In the genomic region with DNA sequence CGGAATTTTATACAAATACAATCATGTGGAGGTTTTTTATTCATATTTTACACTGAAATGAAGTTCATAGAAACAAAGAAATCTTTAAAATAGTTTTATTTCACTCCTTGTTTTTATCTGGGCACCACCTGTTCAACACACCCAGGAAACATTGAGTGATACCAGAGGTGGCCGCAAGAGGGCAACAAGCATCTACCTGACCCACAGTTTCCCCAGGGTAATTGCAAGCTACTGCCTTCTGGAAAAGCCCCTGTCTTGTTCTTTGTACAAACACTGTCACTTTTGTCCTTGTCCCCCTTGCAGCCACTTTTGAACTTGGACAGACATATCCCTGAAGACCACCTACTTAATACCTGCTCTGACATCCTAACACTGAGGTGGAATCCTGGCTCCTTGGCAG, we compare ENCODE assay signal across 9 mouse cellular contexts. TPM values are rescaled to one million over a fixed set of nuclear protein-coding genes. Genes with fewer than 3 reads are reported as not detected.
DNase-seq lines count a peak whose midpoint lies in the region; ATAC-seq and TF ChIP-seq lines count a peak whose summit lies in the region.
"Had no signal": no experiment of that assay in that cellular context is flagged by ENCODE, and none has a peak within 500 bp of the region (broad histone marks: within the 10 kb centered on the region; RNA-seq: fewer than 3 reads in every experiment).

No protein-coding gene starts in this region.

- no peak for ATAC-seq in forebrain, postnatal 0 days
- ATAC-seq in forebrain, embryonic 13.5 days = no peak
- ATAC-seq in embryonic facial prominence, embryonic 14.5 days (ENCODE audit: low read depth) = no peak
- peak; percentile 77 for ATAC-seq in megakaryocyte, adult 5-6 weeks (ENCODE audit: poor library complexity, severe bottlenecking)

- WGBS in forebrain, postnatal 0 days = 5% methylated on average over 2 of the region's 2 CpGs
- 5% methylated on average over 2 of the region's 2 CpGs for WGBS in forebrain, embryonic 13.5 days
- 4% methylated on average over 2 of the region's 2 CpGs for WGBS in embryonic facial prominence, embryonic 14.5 days

- no peak overlapping the region for H3K27ac ChIP-seq in forebrain, postnatal 0 days (ENCODE audit: low read depth, low read length)
- no peak overlapping the region for H3K27ac ChIP-seq in forebrain, embryonic 13.5 days
- H3K27ac ChIP-seq in embryonic facial prominence, embryonic 14.5 days (replicated peaks; ENCODE audit: low read depth, low read length) = no peak overlapping the region
- H3K27ac ChIP-seq: limb, embryonic 12.5 days had no signal

- DNase-seq in forebrain, postnatal 0 days = peak; percentile 56
- peak; percentile 55 for DNase-seq in A20 (ENCODE audit: low read depth, low spot score)
- DNase-seq in adrenal gland, postnatal 25 days = peak; percentile 45
- DNase-seq in embryonic facial prominence, embryonic 14.5 days (ENCODE audit: low spot score) = peak; percentile 23
- DNase-seq in layer of hippocampus, adult 9-10 months (ENCODE audit: low spot score) = peak; percentile 69
- DNase-seq in thymus, postnatal 36 days = peak; percentile 40 to 52

- H3K9ac ChIP-seq in forebrain, postnatal 0 days = no peak overlapping the region
- no peak overlapping the region for H3K9ac ChIP-seq in forebrain, embryonic 13.5 days
- no peak overlapping the region for H3K9ac ChIP-seq in embryonic facial prominence, embryonic 14.5 days (ENCODE audit: low read depth, low read length)
- H3K9ac ChIP-seq: limb, embryonic 12.5 days had no signal

- TF ChIP-seq CTCF in forebrain, postnatal 0 days (IDR thresholded peaks at IDR 0.05; ENCODE audit: low read depth) = peak; percentile 68

- no peaks in the 10 kb centered on the region for H3K27me3 ChIP-seq in forebrain, postnatal 0 days (ENCODE audit: insufficient read depth, low read length)
- H3K27me3 ChIP-seq in forebrain, embryonic 13.5 days = no peaks in the 10 kb centered on the region
- no peaks in the 10 kb centered on the region for H3K27me3 ChIP-seq in embryonic facial prominence, embryonic 14.5 days (replicated peaks; ENCODE audit: control insufficient read depth, insufficient read depth, low read length)
- H3K27me3 ChIP-seq: limb, embryonic 12.5 days had no signal

- H3K9me3 ChIP-seq in forebrain, postnatal 0 days (ENCODE audit: low read length) = no peaks in the 10 kb centered on the region
- H3K9me3 ChIP-seq in forebrain, embryonic 13.5 days (replicated peaks) = no peaks in the 10 kb centered on the region
- H3K9me3 ChIP-seq in embryonic facial prominence, embryonic 14.5 days (ENCODE audit: control insufficient read depth, low read length) = 0 out of 2 replicates have a peak, but pooled peaks cover 2% of the 10 kb centered on the region
- H3K9me3 ChIP-seq: limb, embryonic 12.5 days had no signal

- H3K36me3 ChIP-seq in forebrain, postnatal 0 days (ENCODE audit: insufficient read depth) = no peaks in the 10 kb centered on the region
- H3K36me3 ChIP-seq in forebrain, embryonic 13.5 days (ENCODE audit: poor library complexity, severe bottlenecking) = no peaks in the 10 kb centered on the region
- no peaks in the 10 kb centered on the region for H3K36me3 ChIP-seq in embryonic facial prominence, embryonic 14.5 days (ENCODE audit: control insufficient read depth, insufficient read depth, low read length)
- H3K36me3 ChIP-seq: limb, embryonic 12.5 days had no signal

- no peak overlapping the region for H3K4me2 ChIP-seq in forebrain, postnatal 0 days (ENCODE audit: low read depth)
- H3K4me2 ChIP-seq in forebrain, embryonic 13.5 days = no peak overlapping the region
- no peak overlapping the region for H3K4me2 ChIP-seq in embryonic facial prominence, embryonic 14.5 days (ENCODE audit: low read depth, low read length)
- H3K4me2 ChIP-seq: limb, embryonic 12.5 days had no signal

- no peaks in the 10 kb centered on the region for H3K4me1 ChIP-seq in forebrain, postnatal 0 days (ENCODE audit: insufficient read depth)
- no peaks in the 10 kb centered on the region for H3K4me1 ChIP-seq in forebrain, embryonic 13.5 days
- no peaks in the 10 kb centered on the region for H3K4me1 ChIP-seq in embryonic facial prominence, embryonic 14.5 days (ENCODE audit: control insufficient read depth, insufficient read depth, low read length)
- H3K4me1 ChIP-seq: limb, embryonic 12.5 days had no signal

- H3K4me3 ChIP-seq in forebrain, postnatal 0 days (ENCODE audit: low read depth, low read length) = no peak overlapping the region
- no peak overlapping the region for H3K4me3 ChIP-seq in forebrain, embryonic 13.5 days
- H3K4me3 ChIP-seq in embryonic facial prominence, embryonic 14.5 days (ENCODE audit: low read depth, low read length) = no peak overlapping the region
- H3K4me3 ChIP-seq: limb, embryonic 12.5 days had no signal

RNA-seq across cellular contexts. Expression of gene Zfp931, which starts 19.7 kb away (rescaled TPM):
- 12.6 and 16.0 TPM in 2 replicates for total RNA-seq in forebrain, postnatal 0 days (2014; rRNA removed)
- 10.9 and 13.1 TPM in 2 replicates for polyA plus RNA-seq in forebrain, postnatal 0 days (2015; fragmentation: Nextera tagmentation; extraction: Ambion mirVana)
- 15.5 and 16.8 TPM in 2 replicates for polyA plus RNA-seq in forebrain, embryonic 13.5 days (2015; fragmentation: Nextera tagmentation; extraction: Ambion mirVana)
- 39.0 and 39.5 TPM in 2 replicates for total RNA-seq in adrenal gland, postnatal 25 days (2021)
- 17.1 and 19.0 TPM in 2 replicates for polyA plus RNA-seq in embryonic facial prominence, embryonic 14.5 days (2014; fragmentation: Nextera tagmentation; extraction: Ambion mirVana)
- 8.1 and 20.8 TPM in 2 replicates for total RNA-seq in megakaryocyte, adult 5-6 weeks (2015)
- total RNA-seq in megakaryocyte, adult 5-6 weeks (2017) = 11.4 and 14.1 TPM in 2 replicates

RNA-seq across cellular contexts. Expression of gene Phactr3, which starts 20.8 kb away (rescaled TPM):
- 152 and 170 TPM in 2 replicates for total RNA-seq in forebrain, postnatal 0 days (2014; rRNA removed)
- 97.8 and 98.2 TPM in 2 replicates for polyA plus RNA-seq in forebrain, postnatal 0 days (2015; fragmentation: Nextera tagmentation; extraction: Ambion mirVana)
- polyA plus RNA-seq in forebrain, embryonic 13.5 days (2015; fragmentation: Nextera tagmentation; extraction: Ambion mirVana) = 27.0 and 29.9 TPM in 2 replicates
- 0.57 and 1.8 TPM in 2 replicates for total RNA-seq in adrenal gland, postnatal 25 days (2021)
- polyA plus RNA-seq in embryonic facial prominence, embryonic 14.5 days (2014; fragmentation: Nextera tagmentation; extraction: Ambion mirVana) = 1.8 and 2.1 TPM in 2 replicates
- 1.5 TPM in 1 of 2 replicates, not detected in the other for total RNA-seq in megakaryocyte, adult 5-6 weeks (2015)
- not detected in 2 replicates for total RNA-seq in megakaryocyte, adult 5-6 weeks (2017)

Comparison
In these comparisons a context has a peak if more than half of its experiments do, and no peak if none do; other contexts are left out.
1. RNA of gene Phactr3, which starts 20.8 kb away (total RNA-seq): 152 to 170 TPM in forebrain, postnatal 0 days; 0.57 to 1.8 TPM in adrenal gland, postnatal 25 days and 1.5 TPM in megakaryocyte, adult 5-6 weeks; every median in the first group is over 10 times any median in the second.
2. Peak in every context shown above with its lines, with median percentiles within 50 percentile points of each other: DNase-seq.